Mouse (Mus musculus) forebrain, embryonic 11.5 days (tissue): ENCODE results near the gene Tfb2m. TPM values are rescaled to one million over a fixed set of nuclear protein-coding genes. Genes with fewer than 3 reads are reported as not detected.

ENCODE experiments used
- ATAC-seq: fragments of 200-750 bp; cut with Nextera tagmentation; replicated peaks from 2 replicates; pipeline ENCODE4 v1.8.0; 2017; ENCODE audit warnings: moderate TSS enrichment; ENCODE audit not compliant: low FRiP score
- DNase-seq: peaks from one replicate; pipeline ENCODE4 v3.0.0-alpha.2; 2017; ENCODE audit warnings: low spot score
- H3K27ac ChIP-seq: fragments of 300-500 bp; sonication (generic); 2 replicates; pipeline ENCODE4 v1.5.1; 2014; ENCODE audit warnings: low read depth, low read length
- H3K27me3 ChIP-seq: fragments of 300-500 bp; sonication (generic); 2 replicates; pipeline ENCODE4 v1.6.1; 2014; ENCODE audit warnings: mild to moderate bottlenecking, low read length, mixed read lengths; ENCODE audit not compliant: control insufficient read depth, insufficient read depth
- H3K36me3 ChIP-seq: fragments of 300-500 bp; sonication (generic); 2 replicates; pipeline ENCODE4 v1.6.1; 2014; ENCODE audit warnings: mild to moderate bottlenecking, low read length, moderate library complexity, mixed read lengths; ENCODE audit not compliant: control insufficient read depth, insufficient read depth
- H3K4me1 ChIP-seq: fragments of 300-500 bp; sonication (generic); replicated peaks from 2 replicates; pipeline ENCODE4 v1.6.1; 2014; ENCODE audit warnings: low read length, mixed read lengths; ENCODE audit not compliant: control insufficient read depth, insufficient read depth
- H3K4me2 ChIP-seq: fragments of 300-500 bp; sonication (generic); 2 replicates; pipeline ENCODE4 v1.6.1; 2014; ENCODE audit warnings: low read depth, mild to moderate bottlenecking, low read length, moderate library complexity, mixed read lengths; ENCODE audit not compliant: severe bottlenecking
- H3K4me3 ChIP-seq: fragments of 300-500 bp; sonication (generic); 2 replicates; pipeline ENCODE4 v1.5.1; 2014; ENCODE audit warnings: low read depth, low read length
- H3K9ac ChIP-seq: fragments of 300-500 bp; sonication (generic); 2 replicates; pipeline ENCODE4 v1.6.1; 2014; ENCODE audit warnings: low read length
- H3K9me3 ChIP-seq: fragments of 300-500 bp; sonication (generic); 2 replicates; pipeline ENCODE4 v1.6.1; 2016; ENCODE audit warnings: low read length, mixed read lengths; ENCODE audit not compliant: control insufficient read depth
- WGBS: fragments of 180-500 bp; shearing (Covaris S2); extraction: QIAGEN DNeasy Blood & Tissue Kit; methylation state at CpG from one replicate; pipeline ENCODE4 v1.1.7; 2014; 5-methylcytosine and 5-hydroxymethylcytosine counted together
- polyA plus RNA-seq: library from polyadenylated mRNA; unstranded; fragments of >200 nt; fragmentation: Nextera tagmentation; extraction: Ambion mirVana; gene quantifications from 2 replicates; pipeline ENCODE4 v1.2.1, GENCODE M21; 2014

Gene Tfb2m
- polyA plus RNA-seq, 1 experiment from 2014 or later = 25.1 TPM

- no peaks in the 10 kb centered on the region for H3K9me3 ChIP-seq
- WGBS = 91% methylated on average over 4 of the region's 4 CpGs
Measured at GRCm38 (mm10) chr1:179480862-179481261, 65.2 kb downstream of the Tfb2m start.

More at GRCm38 (mm10) chr1:179480862-179481261, 65.2 kb downstream of the Tfb2m start:
- no peaks in the 10 kb centered on the region for H3K36me3 ChIP-seq
- no peak overlapping the region for H3K9ac ChIP-seq
- DNase-seq = no peak
- no peak overlapping the region for H3K4me2 ChIP-seq
- no peaks in the 10 kb centered on the region; the same call in 1 of the 2 replicates for H3K4me1 ChIP-seq
- H3K4me3 ChIP-seq = no peak overlapping the region
- no peak overlapping the region for H3K27ac ChIP-seq
- H3K27me3 ChIP-seq = no peaks in the 10 kb centered on the region
- ATAC-seq = no peak

Other genes starting within 250 kb of the Tfb2m start
- gene Smyd3, start 28.2 kb downstream of the Tfb2m start, polyA plus RNA-seq = 14.1 and 16.1 TPM in 2 replicates
- 23.5 and 23.6 TPM in 2 replicates for gene Cnst, start 103 bp upstream of the Tfb2m start, polyA plus RNA-seq
- 76.7 and 79.5 TPM in 2 replicates for gene Sccpdh, start 121.9 kb upstream of the Tfb2m start, polyA plus RNA-seq
- not detected in 2 replicates for gene Kif28, start 199.0 kb upstream of the Tfb2m start, polyA plus RNA-seq